Mouse (Mus musculus) MN1 (cell line): Measurements from ENCODE around the gene Fam84a.

Experiments
- DNase-seq: peaks from one replicate; pipeline ENCODE4 v3.0.0-alpha.2; 2016; ENCODE audit warnings: low spot score

Gene Fam84a

GRCm38 (mm10) chr12:14151921-14152320 is at the start of gene Fam84a:
Gene Fam84a (minus strand): TSS chr12:14152054.
- no peak for DNase-seq

GRCm38 (mm10) chr12:14195479-14195878 is 43.6 kb upstream of the Fam84a start:
- no peak for DNase-seq

- no peak for DNase-seq
Observed at GRCm38 (mm10) chr12:14186689-14187195, 34.9 kb upstream of the Fam84a start.

GRCm38 (mm10) chr12:14165713-14166112 is 13.9 kb upstream of the Fam84a start:
- DNase-seq: no peak

GRCm38 (mm10) chr12:14164936-14165335 is 13.1 kb upstream of the Fam84a start:
- DNase-seq: no peak

GRCm38 (mm10) chr12:14152426-14152825 is 572 bp upstream of the Fam84a start:
- no peak for DNase-seq

- no peak for DNase-seq
Observed at GRCm38 (mm10) chr12:14150936-14151631, 770 bp downstream of the Fam84a start.

- no peak for DNase-seq
Observed at GRCm38 (mm10) chr12:14150568-14150909, 1.3 kb downstream of the Fam84a start.

GRCm38 (mm10) chr12:14149843-14150567 is 1.8 kb downstream of the Fam84a start:
- no peak for DNase-seq

GRCm38 (mm10) chr12:14149022-14149842 is 2.6 kb downstream of the Fam84a start:
- DNase-seq: no peak

GRCm38 (mm10) chr12:14137046-14137445 is 14.8 kb downstream of the Fam84a start:
- DNase-seq: no peak

GRCm38 (mm10) chr12:14114730-14115129 is 37.1 kb downstream of the Fam84a start:
- DNase-seq: no peak

GRCm38 (mm10) chr12:14096944-14097343 is 54.9 kb downstream of the Fam84a start:
- no peak for DNase-seq
